Mouse (Mus musculus) lung, embryonic 16.5 days (tissue): ENCODE data around the gene Ntf5. TPM values are rescaled to one million over a fixed set of nuclear protein-coding genes. Genes with fewer than 3 reads are reported as not detected.
A peak's percentile ranks its signal among the peaks of the same experiment; 100 is the strongest.

Source experiments
- ATAC-seq: fragments of 200-750 bp; cut with Nextera tagmentation; 2 replicates; pipeline ENCODE4 v1.8.0; 2017; ENCODE audit warnings: low read depth, mild to moderate bottlenecking, moderate library complexity
- H3K27ac ChIP-seq: fragments of 300-500 bp; sonication (generic); 2 replicates; pipeline ENCODE4 v1.5.1; 2014; ENCODE audit warnings: mild to moderate bottlenecking, control low read depth, low read length
- H3K27me3 ChIP-seq: fragments of 300-500 bp; sonication (generic); 2 replicates; pipeline ENCODE4 v1.6.1; 2014; ENCODE audit warnings: low read depth, low read length, mixed read lengths; ENCODE audit not compliant: control insufficient read depth, insufficient read depth
- H3K36me3 ChIP-seq: fragments of 300-500 bp; sonication (generic); 2 replicates; pipeline ENCODE4 v1.6.1; 2014; ENCODE audit warnings: low read length; ENCODE audit not compliant: control insufficient read depth, insufficient read depth
- H3K4me1 ChIP-seq: fragments of 300-500 bp; sonication (generic); replicated peaks from 2 replicates; pipeline ENCODE4 v1.6.1; 2014; ENCODE audit warnings: low read length, mixed read lengths; ENCODE audit not compliant: control insufficient read depth, insufficient read depth
- H3K4me2 ChIP-seq: fragments of 300-500 bp; sonication (generic); 2 replicates; pipeline ENCODE4 v1.6.1; 2014; ENCODE audit warnings: low read depth, low read length, control low read depth
- H3K4me3 ChIP-seq: fragments of 300-500 bp; sonication (generic); 2 replicates; pipeline ENCODE4 v1.5.1; 2014; ENCODE audit warnings: mild to moderate bottlenecking, low read length, control low read depth
- H3K9ac ChIP-seq: fragments of 300-500 bp; sonication (generic); 2 replicates; pipeline ENCODE4 v1.6.1; 2014; ENCODE audit warnings: low read length, control low read depth
- H3K9me3 ChIP-seq: fragments of 300-500 bp; sonication (generic); 2 replicates; pipeline ENCODE4 v1.6.1; 2016; ENCODE audit warnings: low read length; ENCODE audit not compliant: control insufficient read depth
- WGBS: fragments of 180-500 bp; shearing (Covaris S2); extraction: QIAGEN DNeasy Blood & Tissue Kit; methylation state at CpG from one replicate; pipeline ENCODE4 v1.1.7; 2014; 5-methylcytosine and 5-hydroxymethylcytosine counted together
- microRNA-seq: library from miRNA; unstranded; fragments of <30 nt; microRNA quantifications from one replicate; pipeline ENCODE4, GENCODE M21; 2016
- polyA plus RNA-seq: library from polyadenylated mRNA; unstranded; fragments of >200 nt; fragmentation: Nextera tagmentation; extraction: Ambion mirVana; gene quantifications from 2 replicates; pipeline ENCODE4 v1.2.1, GENCODE M21; 2015

Ntf5 gene
- polyA plus RNA-seq, 1 experiment from 2014 or later, result 3.2 TPM

GRCm38 (mm10) chr7:45465549-45465948 is 52.1 kb downstream of the Ntf5 start:
- peaks cover 16% of the 10 kb centered on the region for H3K36me3 ChIP-seq
- 71% methylated on average over 9 of the region's 9 CpGs for WGBS
- H3K4me1 ChIP-seq, result peaks cover 20% of the 10 kb centered on the region
- H3K27me3 ChIP-seq, result no peaks in the 10 kb centered on the region
- peak overlapping the region; percentile 84 for H3K4me3 ChIP-seq
- no peaks in the 10 kb centered on the region for H3K9me3 ChIP-seq
- H3K9ac ChIP-seq, result no peak overlapping the region; the same call in 1 of the 2 replicates
- H3K4me2 ChIP-seq, result peak overlapping the region; percentile 85
- H3K27ac ChIP-seq, result no peak overlapping the region
- no peak for ATAC-seq

GRCm38 (mm10) chr7:45466283-45467089 is 53.0 kb downstream of the Ntf5 start, which contains the start of gene Bax:
Gene Bax (minus strand): TSS chr7:45466898.
- Histone ChIP-seq H3K4me3 (peak within 1 kb of the TSS; percentile 84), H3K27me3 (no peaks in the 10 kb centered on the region), H3K36me3 (peaks cover 16% of the 10 kb centered on the region), H3K27ac (peak within 1 kb of the TSS; percentile 73), H3K9ac (peak within 1 kb of the TSS; percentile 84), H3K9me3 (no peaks in the 10 kb centered on the region), H3K4me1 (peaks cover 14% of the 10 kb centered on the region), H3K4me2 (peak within 1 kb of the TSS; percentile 85)
- under 1% methylated on average over 58 of the region's 58 CpGs for WGBS
- peak; percentile 87 for ATAC-seq

Small RNAs within 50 kb of the gene (microRNA-seq; reads per million reads assigned to microRNA genes)
- not detected for gene Gm22133

Other genes starting within 250 kb of the Ntf5 start
- 0.34 and 0.99 TPM in 2 replicates for gene Slc17a7, start 249.7 kb upstream of the Ntf5 start, polyA plus RNA-seq
- not detected in 2 replicates for gene Gfy, start 234.1 kb upstream of the Ntf5 start, polyA plus RNA-seq
- not detected in 2 replicates for gene Pth2, start 232.7 kb upstream of the Ntf5 start, polyA plus RNA-seq
- gene Ccdc155, start 208.8 kb upstream of the Ntf5 start, polyA plus RNA-seq, result 1.3 TPM in 2 replicates
- gene Dkkl1, start 201.5 kb upstream of the Ntf5 start, polyA plus RNA-seq, result 0.84 and 1.6 TPM in 2 replicates
- gene Tead2, start 197.9 kb upstream of the Ntf5 start, polyA plus RNA-seq, result 134 and 148 TPM in 2 replicates
- gene Cd37, start 174.6 kb upstream of the Ntf5 start, polyA plus RNA-seq, result 3.0 and 4.6 TPM in 2 replicates
- gene Slc6a16, start 172.6 kb upstream of the Ntf5 start, polyA plus RNA-seq, result 0.23 TPM in 1 of 2 replicates, not detected in the other
- gene Slc6a21, start 136.2 kb upstream of the Ntf5 start, polyA plus RNA-seq, result not detected in 2 replicates
- 19.6 and 25.0 TPM in 2 replicates for gene Trpm4, start 79.9 kb upstream of the Ntf5 start, polyA plus RNA-seq
- gene Hrc, start 78.4 kb upstream of the Ntf5 start, polyA plus RNA-seq, result 1.8 and 2.0 TPM in 2 replicates
- 2.2 and 2.5 TPM in 2 replicates for gene Ppfia3, start 46.7 kb upstream of the Ntf5 start, polyA plus RNA-seq
- 0.53 TPM in 2 replicates for gene Lin7b, start 43.1 kb upstream of the Ntf5 start, polyA plus RNA-seq
- 181 and 191 TPM in 2 replicates for gene Snrnp70, start 18.0 kb upstream of the Ntf5 start, polyA plus RNA-seq
- not detected in 2 replicates for gene Kcna7, start 8.0 kb upstream of the Ntf5 start, polyA plus RNA-seq
- 2.3 and 3.3 TPM in 2 replicates for gene Lhb, start 7.1 kb downstream of the Ntf5 start, polyA plus RNA-seq
- gene Gys1, start 21.1 kb downstream of the Ntf5 start, polyA plus RNA-seq, result 53.8 and 54.1 TPM in 2 replicates
- 159 and 160 TPM in 2 replicates for gene Ruvbl2, start 24.4 kb downstream of the Ntf5 start, polyA plus RNA-seq
- gene Ftl1, start 46.2 kb downstream of the Ntf5 start, polyA plus RNA-seq, result 4,912 and 5,024 TPM in 2 replicates
- 135 and 136 TPM in 2 replicates for gene Bax, start 53.2 kb downstream of the Ntf5 start, polyA plus RNA-seq
- gene Tulp2, start 68.2 kb downstream of the Ntf5 start, polyA plus RNA-seq, result 0.39 and 0.57 TPM in 2 replicates
- gene Gm45808, start 73.1 kb downstream of the Ntf5 start, polyA plus RNA-seq, result not detected in 2 replicates
- gene Dhdh, start 75.1 kb downstream of the Ntf5 start, polyA plus RNA-seq, result 3.6 and 3.7 TPM in 2 replicates
- 254 and 266 TPM in 2 replicates for gene Nucb1, start 96.7 kb downstream of the Ntf5 start, polyA plus RNA-seq
- gene Ppp1r15a, start 112.6 kb downstream of the Ntf5 start, polyA plus RNA-seq, result 22.4 and 29.0 TPM in 2 replicates
- gene Plekha4, start 112.6 kb downstream of the Ntf5 start, polyA plus RNA-seq, result 2.3 and 3.4 TPM in 2 replicates
- 0.72 and 0.84 TPM in 2 replicates for gene Hsd17b14, start 141.2 kb downstream of the Ntf5 start, polyA plus RNA-seq
- gene Bcat2, start 156.5 kb downstream of the Ntf5 start, polyA plus RNA-seq, result 59.5 and 60.0 TPM in 2 replicates
- gene Fgf21, start 201.8 kb downstream of the Ntf5 start, polyA plus RNA-seq, result 0.16 and 0.91 TPM in 2 replicates
- 0.26 and 0.70 TPM in 2 replicates for gene Fut1, start 203.6 kb downstream of the Ntf5 start, polyA plus RNA-seq
- gene Izumo1, start 208.1 kb downstream of the Ntf5 start, polyA plus RNA-seq, result 0.16 and 0.21 TPM in 2 replicates
- 16.1 and 16.4 TPM in 2 replicates for gene Rasip1, start 213.8 kb downstream of the Ntf5 start, polyA plus RNA-seq
- 10.6 and 11.5 TPM in 2 replicates for gene Mamstr, start 226.3 kb downstream of the Ntf5 start, polyA plus RNA-seq